ENCODE assay signal across 7 mouse cellular contexts in genomic region chr10:115617456-115618287, GRCm38 (mm10). TPM values are rescaled to one million over a fixed set of nuclear protein-coding genes. Genes with fewer than 3 reads are reported as not detected.
A peak's percentile ranks its signal among the peaks of the same experiment; 100 is the strongest.
DNase-seq lines count a peak whose midpoint lies in the region; ATAC-seq and TF ChIP-seq lines count a peak whose summit lies in the region.

No protein-coding gene starts in this region.

- no peak overlapping the region for H3K9ac ChIP-seq in forebrain, embryonic 16.5 days (replicated peaks; ENCODE audit: low read depth, low read length)
- H3K9ac ChIP-seq in intestine, embryonic 16.5 days (ENCODE audit: low read depth, low read length): no peak overlapping the region
- H3K9ac ChIP-seq in liver, embryonic 14.5 days (replicated peaks): no peak overlapping the region

- H3K4me3 ChIP-seq in forebrain, embryonic 16.5 days (replicated peaks; ENCODE audit: low read length): peak overlapping the region; percentile 26
- H3K4me3 ChIP-seq in intestine, embryonic 16.5 days (ENCODE audit: low read length): peak overlapping the region; percentile 24
- H3K4me3 ChIP-seq in liver, embryonic 14.5 days (ENCODE audit: insufficient read depth in 1 of 2, low read depth in 2 of 2, low read length in 2 of 2): no peak overlapping the region

- no peaks in the 10 kb centered on the region for H3K36me3 ChIP-seq in forebrain, embryonic 16.5 days (ENCODE audit: control insufficient read depth, insufficient read depth)
- H3K36me3 ChIP-seq in intestine, embryonic 16.5 days (ENCODE audit: control insufficient read depth, insufficient read depth, low read length): no peaks in the 10 kb centered on the region
- no peaks in the 10 kb centered on the region for H3K36me3 ChIP-seq in liver, embryonic 14.5 days (replicated peaks; ENCODE audit: control insufficient read depth, insufficient read depth, low read depth)

- 11% methylated on average over 14 of the region's 15 CpGs for WGBS in forebrain, embryonic 16.5 days
- WGBS in intestine, embryonic 16.5 days: 12% methylated on average over 14 of the region's 15 CpGs
- 14% methylated on average over 13 of the region's 15 CpGs for WGBS in liver, embryonic 14.5 days (ENCODE audit: insufficient replicate concordance)

- H3K9me3 ChIP-seq in forebrain, embryonic 16.5 days (ENCODE audit: control insufficient read depth, low read length): no peaks in the 10 kb centered on the region
- H3K9me3 ChIP-seq in intestine, embryonic 16.5 days (ENCODE audit: control insufficient read depth, low read length): no peaks in the 10 kb centered on the region
- H3K9me3 ChIP-seq in liver, embryonic 14.5 days (ENCODE audit: control insufficient read depth, low read length): no peaks in the 10 kb centered on the region

- peaks cover 2% of the 10 kb centered on the region; the same call in 1 of the 2 replicates for H3K27me3 ChIP-seq in forebrain, embryonic 16.5 days (replicated peaks; ENCODE audit: control insufficient read depth, insufficient read depth, low read length)
- no peaks in the 10 kb centered on the region for H3K27me3 ChIP-seq in intestine, embryonic 16.5 days (replicated peaks; ENCODE audit: control insufficient read depth, insufficient read depth, low read length)
- H3K27me3 ChIP-seq in liver, embryonic 14.5 days (ENCODE audit: control insufficient read depth, insufficient read depth, low read length): no peaks in the 10 kb centered on the region

- DNase-seq in 3T3-L1 (ENCODE audit: low read depth, low spot score) (peak; percentile 61), A20 (ENCODE audit: low read depth, low spot score) (peak; percentile 21)
- peak; percentile 17 for DNase-seq in cerebellum, adult 11-12 months
- peak in 2 of 3 experiments; percentile 2 to 7 for DNase-seq in liver, embryonic 14.5 days (ENCODE audit: low read depth in 3 of 3, low spot score in 3 of 3)
- DNase-seq in retina, embryonic 14.5 days (ENCODE audit: low spot score): peak; percentile 89

- peaks cover 5% of the 10 kb centered on the region for H3K4me1 ChIP-seq in forebrain, embryonic 16.5 days (replicated peaks; ENCODE audit: control insufficient read depth, insufficient read depth, low read length)
- 0 out of 2 replicates have a peak, but pooled peaks cover 4% of the 10 kb centered on the region for H3K4me1 ChIP-seq in intestine, embryonic 16.5 days (ENCODE audit: control insufficient read depth, insufficient read depth, low read length)
- H3K4me1 ChIP-seq in liver, embryonic 14.5 days (replicated peaks; ENCODE audit: control insufficient read depth in 2 of 2, insufficient read depth in 2 of 2, low read length in 1 of 2): no peaks in the 10 kb centered on the region

- TF ChIP-seq CTCF in liver, embryonic 14.5 days (IDR thresholded peaks at IDR 0.05; ENCODE audit: low read depth): peak; percentile 35; the same call in 1 of the 2 replicates

- ATAC-seq in forebrain, embryonic 16.5 days: peak; percentile 88
- peak; percentile 76; the same call in 1 of the 2 replicates for ATAC-seq in intestine, embryonic 16.5 days
- no peak for ATAC-seq in liver, embryonic 14.5 days (ENCODE audit: insufficient read depth)

- H3K4me2 ChIP-seq in forebrain, embryonic 16.5 days (ENCODE audit: low read length): peak overlapping the region; percentile 43
- peak overlapping the region; percentile 37 for H3K4me2 ChIP-seq in intestine, embryonic 16.5 days (ENCODE audit: low read depth, low read length)
- no peak overlapping the region for H3K4me2 ChIP-seq in liver, embryonic 14.5 days (ENCODE audit: low read depth)

- H3K27ac ChIP-seq in forebrain, embryonic 16.5 days (ENCODE audit: low read length): no peak overlapping the region
- no peak overlapping the region for H3K27ac ChIP-seq in intestine, embryonic 16.5 days (ENCODE audit: low read length)
- no peak overlapping the region for H3K27ac ChIP-seq in liver, embryonic 14.5 days

- no peak for TF ChIP-seq EP300 in liver, embryonic 14.5 days (IDR thresholded peaks at IDR 0.05; ENCODE audit: low read depth)

RNA-seq across cellular contexts. Expression of gene Lgr5, which starts 30.1 kb away (rescaled TPM):
- polyA plus RNA-seq in forebrain, embryonic 16.5 days (2015; fragmentation: Nextera tagmentation; extraction: Ambion mirVana): 0.56 and 0.77 TPM in 2 replicates
- 4.1 and 5.0 TPM in 2 replicates for polyA plus RNA-seq in intestine, embryonic 16.5 days (2015; fragmentation: Nextera tagmentation; extraction: Ambion mirVana)
- polyA plus RNA-seq in liver, embryonic 14.5 days (2012; rRNA removed): 0.70 and 0.76 TPM in 2 replicates
- 0.84 and 0.88 TPM in 2 replicates for polyA plus RNA-seq in liver, embryonic 14.5 days (2014; fragmentation: Nextera tagmentation; extraction: Ambion mirVana)

RNA-seq across cellular contexts. Expression of gene A930009A15Rik, which starts 47.9 kb away (rescaled TPM):
- 0.22 TPM in 1 of 2 replicates, not detected in the other for polyA plus RNA-seq in forebrain, embryonic 16.5 days (2015; fragmentation: Nextera tagmentation; extraction: Ambion mirVana)
- not detected in 2 replicates for polyA plus RNA-seq in intestine, embryonic 16.5 days (2015; fragmentation: Nextera tagmentation; extraction: Ambion mirVana)
- polyA plus RNA-seq in liver, embryonic 14.5 days (2012; rRNA removed): not detected in 2 replicates
- not detected in 2 replicates for polyA plus RNA-seq in liver, embryonic 14.5 days (2014; fragmentation: Nextera tagmentation; extraction: Ambion mirVana)

Comparison
In these comparisons a context has a peak if more than half of its experiments do, and no peak if none do; other contexts are left out.
1. DNase-seq: peak in every context shown above with its lines; median percentile 89 in retina, embryonic 14.5 days; 61 in 3T3-L1; 21 in A20; 17 in cerebellum, adult 11-12 months; 4 in liver, embryonic 14.5 days.
2. H3K4me3 ChIP-seq: peak in forebrain, embryonic 16.5 days (single experiment) and intestine, embryonic 16.5 days (single experiment); none in liver, embryonic 14.5 days (0 of 2).